Mouse (Mus musculus) neural tube, embryonic 13.5 days (tissue): ENCODE measurements around the gene Fam189a1. TPM values are rescaled to one million over a fixed set of nuclear protein-coding genes. Genes with fewer than 3 reads are reported as not detected.

Experiments used
- ATAC-seq: fragments of 200-750 bp; cut with Nextera tagmentation; 2 replicates; pipeline ENCODE4 v1.8.0; 2017; ENCODE audit warnings: low read depth, mild to moderate bottlenecking, moderate TSS enrichment, moderate library complexity
- H3K27ac ChIP-seq: fragments of 300-500 bp; sonication (generic); replicated peaks from 2 replicates; pipeline ENCODE4 v1.5.1; 2015; ENCODE audit warnings: moderate library complexity, mild to moderate bottlenecking, inconsistent platforms
- H3K27me3 ChIP-seq: fragments of 300-500 bp; sonication (generic); 2 replicates; pipeline ENCODE4 v1.6.1; 2015; ENCODE audit warnings: mild to moderate bottlenecking, inconsistent platforms
- H3K36me3 ChIP-seq: fragments of 300-500 bp; sonication (generic); 2 replicates; pipeline ENCODE4 v1.6.1; 2015; ENCODE audit warnings: mild to moderate bottlenecking, inconsistent platforms
- H3K4me1 ChIP-seq: fragments of 300-500 bp; sonication (generic); replicated peaks from 2 replicates; pipeline ENCODE4 v1.6.1; 2015; ENCODE audit warnings: inconsistent platforms
- H3K4me2 ChIP-seq: fragments of 300-500 bp; sonication (generic); 2 replicates; pipeline ENCODE4 v1.6.1; 2015; ENCODE audit warnings: inconsistent platforms, mild to moderate bottlenecking, moderate library complexity
- H3K4me3 ChIP-seq: fragments of 300-500 bp; sonication (generic); 2 replicates; pipeline ENCODE4 v1.5.1; 2015; ENCODE audit warnings: mild to moderate bottlenecking, inconsistent platforms
- H3K9ac ChIP-seq: fragments of 300-500 bp; sonication (generic); 2 replicates; pipeline ENCODE4 v1.6.1; 2015; ENCODE audit warnings: moderate library complexity, mild to moderate bottlenecking, inconsistent platforms
- H3K9me3 ChIP-seq: fragments of 300-500 bp; sonication (generic); 2 replicates; pipeline ENCODE4 v1.6.1; 2016; ENCODE audit warnings: inconsistent platforms
- WGBS: fragments of 180-500 bp; shearing (Covaris S2); methylation state at CpG from one replicate; pipeline ENCODE4 v1.1.7; 2015; 5-methylcytosine and 5-hydroxymethylcytosine counted together
- polyA plus RNA-seq: library from polyadenylated mRNA; unstranded; fragments of >200 nt; fragmentation: Nextera tagmentation; extraction: Ambion mirVana; gene quantifications from 2 replicates; pipeline ENCODE4 v1.2.1, GENCODE M21; 2015

Fam189a1 gene
- polyA plus RNA-seq, 1 experiment from 2014 or later = 10.8 TPM

DNA sequence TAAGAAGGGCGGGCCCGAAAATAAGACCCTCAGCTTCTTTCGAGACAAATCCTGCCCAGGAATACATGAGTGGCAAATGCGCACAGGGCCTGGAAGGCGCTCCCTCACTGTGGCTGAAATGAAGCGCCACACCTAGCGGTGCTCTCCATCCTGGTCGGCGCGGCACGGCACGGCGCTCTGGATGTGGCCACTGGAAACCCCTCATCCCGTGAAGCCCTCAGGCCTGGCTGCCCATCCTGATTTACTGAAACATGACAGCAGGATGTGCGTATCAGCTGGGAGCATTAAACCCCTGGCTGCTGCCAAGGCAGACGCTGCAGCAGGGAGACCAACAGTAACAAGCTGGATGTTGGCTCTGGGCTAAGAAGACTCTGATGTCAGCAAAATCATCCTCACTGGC, 126.4 kb downstream of the Fam189a1 start:
- Histone ChIP-seq H3K9me3 (no peaks in the 10 kb centered on the region), H3K36me3 (no peaks in the 10 kb centered on the region), H3K27me3 (no peaks in the 10 kb centered on the region), H3K4me1 (peaks cover 10% of the 10 kb centered on the region; the same call in 1 of the 2 replicates), H3K27ac (0 out of 2 replicates have a peak overlapping the region, but pooled peaks have one; percentile 10), H3K9ac (no peak overlapping the region), H3K4me2 (no peak overlapping the region), H3K4me3 (no peak overlapping the region)
- WGBS = 82% methylated on average over 16 of the region's 16 CpGs
- ATAC-seq = peak; percentile 59; the same call in 1 of the 2 replicates

DNA sequence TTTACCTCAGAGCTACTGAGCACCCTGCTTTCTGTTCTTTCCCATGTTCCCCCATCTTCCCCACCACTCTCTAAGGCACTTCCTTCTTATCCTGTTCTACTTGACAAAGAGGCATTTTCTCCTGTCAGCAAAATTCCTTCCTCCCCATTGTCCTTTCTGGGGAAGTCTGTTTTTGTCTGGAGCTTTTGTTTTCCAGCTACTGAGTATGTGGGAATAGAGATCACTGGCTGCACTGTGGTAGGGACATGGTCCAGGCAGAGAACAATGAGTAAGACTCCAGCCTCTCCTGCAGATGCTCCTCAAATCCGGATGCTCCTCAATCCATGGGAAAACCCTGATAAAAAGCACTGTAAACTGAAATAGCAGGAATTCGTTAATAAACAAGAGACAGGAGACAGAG, 135.1 kb downstream of the Fam189a1 start:
- Histone ChIP-seq H3K4me2 (no peak overlapping the region), H3K36me3 (no peaks in the 10 kb centered on the region), H3K27ac (no peak overlapping the region), H3K9me3 (no peaks in the 10 kb centered on the region), H3K4me3 (no peak overlapping the region), H3K27me3 (no peaks in the 10 kb centered on the region), H3K4me1 (peaks cover 19% of the 10 kb centered on the region), H3K9ac (no peak overlapping the region)
- WGBS = 67% methylated on average over 2 of the region's 2 CpGs
- no peak for ATAC-seq

DNA sequence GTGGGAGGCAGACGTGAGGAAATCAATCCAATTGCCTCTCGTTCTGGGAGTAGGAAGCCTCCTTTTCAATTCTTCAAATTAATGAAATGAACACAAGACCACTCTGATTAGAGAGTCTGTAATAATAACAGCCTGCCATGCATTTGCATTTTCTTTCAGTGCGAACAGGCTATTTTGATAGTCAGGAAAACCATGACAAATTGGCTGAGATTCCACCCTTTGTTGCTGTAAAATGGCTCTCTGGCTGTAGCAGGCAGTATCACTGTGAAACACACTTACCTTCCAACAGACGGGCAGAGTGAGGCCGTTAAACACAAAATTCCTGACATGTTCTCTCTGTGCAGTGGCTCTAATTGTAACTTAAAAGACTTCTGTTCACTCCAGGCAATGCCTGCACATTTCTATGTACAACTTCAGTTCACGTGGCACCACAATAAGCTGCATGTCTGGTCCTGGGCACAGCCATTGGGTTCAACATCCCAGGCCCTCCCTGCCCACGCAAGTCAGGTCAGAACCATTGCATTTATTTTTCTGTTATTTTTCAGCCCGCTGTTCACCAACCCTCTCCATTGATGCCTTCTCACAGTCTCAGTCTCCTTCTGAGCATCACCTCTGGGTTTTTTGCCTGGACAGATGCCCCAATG, 138.2 kb downstream of the Fam189a1 start:
- no peak overlapping the region for H3K4me2 ChIP-seq
- 36% methylated on average over 8 of the region's 8 CpGs for WGBS
- H3K9ac ChIP-seq = no peak overlapping the region
- peaks cover 19% of the 10 kb centered on the region for H3K4me1 ChIP-seq
- H3K27ac ChIP-seq = no peak overlapping the region
- ATAC-seq = no peak
- no peaks in the 10 kb centered on the region for H3K27me3 ChIP-seq
- no peaks in the 10 kb centered on the region for H3K9me3 ChIP-seq
- H3K36me3 ChIP-seq = no peaks in the 10 kb centered on the region
- H3K4me3 ChIP-seq = no peak overlapping the region

DNA sequence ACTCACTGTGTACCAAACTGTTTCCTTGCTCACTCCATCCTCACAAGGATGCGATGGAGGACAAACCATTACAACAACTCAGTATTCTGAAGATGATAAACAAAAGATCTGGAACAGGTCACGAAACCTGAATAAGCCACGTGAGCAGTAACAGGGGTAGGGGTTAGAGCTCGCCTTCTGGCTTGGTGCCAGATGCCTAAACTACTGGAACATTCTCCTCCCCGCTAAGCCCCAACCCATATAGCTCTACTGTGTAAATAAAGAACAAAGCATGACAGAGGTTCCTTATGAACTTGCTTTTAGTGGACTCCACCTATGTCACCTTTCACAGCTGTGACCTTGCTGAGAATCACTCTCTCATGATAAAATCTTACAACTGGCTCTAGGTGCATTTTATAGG, 139.0 kb downstream of the Fam189a1 start:
- H3K9me3 ChIP-seq = no peaks in the 10 kb centered on the region
- 64% methylated on average over 5 of the region's 5 CpGs for WGBS
- H3K27ac ChIP-seq = no peak overlapping the region
- no peaks in the 10 kb centered on the region for H3K27me3 ChIP-seq
- H3K36me3 ChIP-seq = no peaks in the 10 kb centered on the region
- H3K9ac ChIP-seq = no peak overlapping the region
- no peak for ATAC-seq
- no peak overlapping the region for H3K4me3 ChIP-seq
- no peak overlapping the region for H3K4me2 ChIP-seq
- H3K4me1 ChIP-seq = peaks cover 19% of the 10 kb centered on the region

DNA sequence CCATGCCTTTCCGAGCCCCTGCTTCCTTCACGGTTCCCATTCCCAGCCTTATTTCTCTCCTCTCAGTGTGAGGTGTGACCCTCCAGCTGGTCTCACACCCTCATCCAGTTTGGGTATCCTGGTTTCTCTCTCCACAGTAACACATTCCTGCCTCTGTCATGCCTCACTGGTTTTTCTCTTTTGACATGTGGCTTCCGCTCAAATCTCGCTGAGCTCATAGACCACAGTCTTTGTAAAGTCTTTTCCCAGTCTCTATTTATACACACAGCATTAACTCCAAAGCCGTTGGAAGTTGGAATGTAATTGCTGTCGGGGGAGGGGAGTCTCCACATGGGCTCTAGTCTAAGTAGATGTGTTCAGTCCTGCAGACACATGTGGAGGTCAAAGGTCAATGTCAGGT, 145.2 kb downstream of the Fam189a1 start:
- Histone ChIP-seq H3K27ac (no peak overlapping the region), H3K9me3 (no peaks in the 10 kb centered on the region), H3K4me3 (no peak overlapping the region), H3K4me2 (no peak overlapping the region), H3K36me3 (no peaks in the 10 kb centered on the region), H3K9ac (no peak overlapping the region), H3K27me3 (no peaks in the 10 kb centered on the region), H3K4me1 (peaks cover 12% of the 10 kb centered on the region; the same call in 1 of the 2 replicates)
- no peak for ATAC-seq
- WGBS = 39% methylated on average over 6 of the region's 6 CpGs

DNA sequence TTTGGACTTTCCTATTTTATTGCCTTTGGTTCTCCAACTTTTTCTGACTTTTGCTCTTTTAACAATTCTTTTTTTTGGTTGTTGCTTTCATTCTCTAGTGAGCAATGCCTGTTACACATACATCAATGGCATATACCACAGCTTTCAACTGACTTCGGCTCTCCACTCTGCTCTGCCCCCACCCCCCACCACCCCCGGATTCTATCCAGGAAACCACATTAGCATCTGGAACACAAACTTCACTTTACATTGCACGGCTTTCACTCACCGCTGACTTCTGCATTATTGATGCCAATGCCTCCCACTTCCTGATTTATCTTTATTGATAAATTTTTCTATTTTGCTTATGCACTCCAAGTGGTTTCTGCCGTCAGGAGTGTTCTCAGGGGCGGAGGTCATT, 146.1 kb downstream of the Fam189a1 start:
- WGBS = 53% methylated on average over 6 of the region's 6 CpGs
- no peak for ATAC-seq
- H3K9ac ChIP-seq = no peak overlapping the region

DNA sequence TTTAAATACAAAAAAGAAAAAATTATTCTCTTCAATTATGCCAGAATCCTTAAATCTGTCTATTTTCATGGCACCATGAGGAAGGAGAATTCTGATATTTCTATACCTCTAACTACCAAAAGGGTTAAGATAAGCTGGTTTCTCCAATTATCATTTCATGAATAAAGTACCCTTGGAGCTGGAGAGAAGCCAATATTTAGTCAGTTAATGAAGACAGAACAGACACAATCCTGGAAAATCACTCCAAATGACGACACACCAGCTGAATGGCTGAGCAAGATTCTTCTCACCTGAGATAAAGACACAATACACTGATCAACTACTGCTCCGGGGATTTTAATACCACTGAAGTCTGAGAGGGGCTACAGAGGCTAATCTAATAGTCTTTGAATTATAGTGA, 150.6 kb downstream of the Fam189a1 start:
- WGBS = 58% methylated on average over 2 of the region's 2 CpGs

More for the DNA sequence above, 146.1 kb downstream of the Fam189a1 start:
- Histone ChIP-seq H3K36me3 (no peaks in the 10 kb centered on the region), H3K4me1 (peaks cover 12% of the 10 kb centered on the region; the same call in 1 of the 2 replicates), H3K4me2 (no peak overlapping the region), H3K27ac (no peak overlapping the region), H3K9me3 (no peaks in the 10 kb centered on the region), H3K4me3 (no peak overlapping the region), H3K27me3 (no peaks in the 10 kb centered on the region)

DNA sequence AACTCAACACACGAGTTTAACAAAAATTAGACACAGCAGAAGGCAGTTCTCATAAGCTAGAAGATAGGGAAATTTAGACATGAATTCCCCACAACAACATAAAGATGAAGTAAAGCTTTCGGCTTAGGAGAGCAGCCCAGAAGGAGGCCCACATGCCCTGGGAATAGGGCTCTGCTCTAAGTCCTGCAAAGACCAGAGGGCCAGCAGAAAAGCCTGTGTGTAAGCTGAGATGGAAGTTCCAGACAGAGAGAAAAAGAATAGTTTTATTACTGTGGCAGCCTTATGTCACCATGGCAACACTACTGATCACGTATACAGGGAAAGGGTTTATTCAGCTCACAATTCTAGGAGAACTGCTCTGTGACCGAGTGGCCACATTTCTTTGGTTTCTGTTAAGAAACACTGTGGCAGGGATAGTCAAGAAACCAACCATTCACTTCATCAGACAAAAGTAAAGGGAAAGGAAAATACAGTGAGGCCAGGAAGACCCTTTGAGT, 156.6 kb downstream of the Fam189a1 start:
- Histone ChIP-seq H3K4me3 (no peak overlapping the region), H3K36me3 (no peaks in the 10 kb centered on the region), H3K4me2 (no peak overlapping the region), H3K27me3 (no peaks in the 10 kb centered on the region), H3K4me1 (0 out of 2 replicates have a peak, but pooled peaks cover 3% of the 10 kb centered on the region), H3K9ac (no peak overlapping the region), H3K9me3 (no peaks in the 10 kb centered on the region), H3K27ac (no peak overlapping the region)
- no peak for ATAC-seq
- 38% methylated on average over 4 of the region's 4 CpGs for WGBS

More for the DNA sequence above, 150.6 kb downstream of the Fam189a1 start:
- Histone ChIP-seq H3K4me1 (0 out of 2 replicates have a peak, but pooled peaks cover 4% of the 10 kb centered on the region), H3K9me3 (no peaks in the 10 kb centered on the region), H3K27ac (no peak overlapping the region), H3K36me3 (no peaks in the 10 kb centered on the region), H3K27me3 (no peaks in the 10 kb centered on the region), H3K9ac (no peak overlapping the region), H3K4me3 (no peak overlapping the region), H3K4me2 (no peak overlapping the region)
- ATAC-seq = no peak

DNA sequence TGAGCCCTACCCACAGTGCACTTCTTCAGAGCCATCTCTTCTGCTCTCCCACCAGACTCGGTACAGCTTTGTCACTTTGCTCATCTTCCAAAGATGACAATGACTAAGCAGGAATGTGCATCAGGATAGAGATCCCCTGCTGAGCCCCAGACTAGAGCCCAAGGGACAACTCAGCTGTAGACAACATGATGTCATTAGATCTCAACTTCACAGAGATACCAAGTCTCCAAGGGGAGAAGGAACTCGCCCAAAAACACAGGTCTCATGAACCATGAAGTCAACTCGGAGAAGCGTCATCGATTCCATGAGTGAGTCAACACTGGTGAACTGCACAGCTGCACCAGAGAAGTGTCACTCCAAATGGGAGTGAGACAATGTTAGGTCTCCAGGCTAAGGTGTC, 158.6 kb downstream of the Fam189a1 start:
- no peaks in the 10 kb centered on the region for H3K9me3 ChIP-seq
- WGBS = 92% methylated on average over 5 of the region's 5 CpGs
- H3K4me1 ChIP-seq = 0 out of 2 replicates have a peak, but pooled peaks cover 6% of the 10 kb centered on the region
- H3K9ac ChIP-seq = no peak overlapping the region
- no peaks in the 10 kb centered on the region for H3K36me3 ChIP-seq
- H3K4me2 ChIP-seq = no peak overlapping the region
- no peaks in the 10 kb centered on the region for H3K27me3 ChIP-seq
- no peak for ATAC-seq
- H3K27ac ChIP-seq = no peak overlapping the region
- no peak overlapping the region for H3K4me3 ChIP-seq

DNA sequence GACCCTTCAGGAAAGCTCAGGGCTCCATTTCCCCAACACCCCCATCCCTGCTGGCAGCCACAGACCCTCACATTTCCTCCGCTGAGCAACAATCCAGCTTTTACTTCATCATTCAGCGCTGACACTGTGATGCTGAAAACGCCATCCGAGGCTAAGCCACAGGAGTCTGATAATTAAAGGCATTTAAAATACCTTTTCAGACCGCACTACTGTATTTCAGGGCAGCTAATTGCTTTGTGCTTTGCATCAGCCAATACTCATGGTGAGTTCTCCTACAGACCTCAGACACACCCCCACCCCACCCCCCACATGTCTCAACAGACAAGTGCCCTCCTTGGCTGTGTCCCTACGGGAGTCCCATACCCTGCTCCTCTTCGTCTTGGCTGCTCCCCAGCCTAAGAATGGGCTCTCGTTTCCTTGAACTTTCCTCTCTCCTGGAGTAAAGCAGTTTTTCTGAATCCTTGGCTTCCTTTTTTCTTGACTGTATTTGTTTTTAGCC, 160.4 kb downstream of the Fam189a1 start:
- H3K9me3 ChIP-seq = no peaks in the 10 kb centered on the region
- no peak overlapping the region for H3K4me2 ChIP-seq
- H3K36me3 ChIP-seq = no peaks in the 10 kb centered on the region
- H3K27ac ChIP-seq = no peak overlapping the region
- no peak for ATAC-seq
- no peak overlapping the region for H3K4me3 ChIP-seq
- no peaks in the 10 kb centered on the region for H3K27me3 ChIP-seq
- 0 out of 2 replicates have a peak, but pooled peaks cover 6% of the 10 kb centered on the region for H3K4me1 ChIP-seq
- 28% methylated on average over 8 of the region's 8 CpGs for WGBS
- no peak overlapping the region for H3K9ac ChIP-seq

DNA sequence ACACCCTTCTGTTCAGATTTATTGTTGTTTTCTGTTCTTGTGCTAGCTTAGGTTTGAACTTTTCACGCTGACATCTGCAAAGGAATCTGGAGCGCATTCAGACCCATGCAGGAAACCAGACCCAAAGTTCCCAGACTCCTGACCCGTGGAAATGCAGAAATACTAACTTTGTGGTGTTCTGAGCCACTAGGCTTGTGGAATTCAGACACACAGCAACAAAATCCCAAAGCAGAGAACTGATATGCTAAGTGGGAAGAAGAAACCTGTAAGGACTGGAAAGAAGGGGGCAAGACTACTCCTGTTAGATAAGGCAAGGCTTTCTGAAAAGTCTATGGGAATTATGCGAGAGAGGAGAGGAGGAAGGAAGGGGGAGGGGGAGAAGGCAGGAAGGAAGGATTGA, 167.0 kb downstream of the Fam189a1 start:
- no peaks in the 10 kb centered on the region for H3K36me3 ChIP-seq
- H3K4me1 ChIP-seq = 0 out of 2 replicates have a peak, but pooled peaks cover 6% of the 10 kb centered on the region
- ATAC-seq = no peak
- H3K9me3 ChIP-seq = no peaks in the 10 kb centered on the region
- no peak overlapping the region for H3K4me3 ChIP-seq
- H3K4me2 ChIP-seq = no peak overlapping the region
- H3K27me3 ChIP-seq = no peaks in the 10 kb centered on the region
- no peak overlapping the region for H3K9ac ChIP-seq
- WGBS = 82% methylated on average over 4 of the region's 4 CpGs
- H3K27ac ChIP-seq = no peak overlapping the region

DNA sequence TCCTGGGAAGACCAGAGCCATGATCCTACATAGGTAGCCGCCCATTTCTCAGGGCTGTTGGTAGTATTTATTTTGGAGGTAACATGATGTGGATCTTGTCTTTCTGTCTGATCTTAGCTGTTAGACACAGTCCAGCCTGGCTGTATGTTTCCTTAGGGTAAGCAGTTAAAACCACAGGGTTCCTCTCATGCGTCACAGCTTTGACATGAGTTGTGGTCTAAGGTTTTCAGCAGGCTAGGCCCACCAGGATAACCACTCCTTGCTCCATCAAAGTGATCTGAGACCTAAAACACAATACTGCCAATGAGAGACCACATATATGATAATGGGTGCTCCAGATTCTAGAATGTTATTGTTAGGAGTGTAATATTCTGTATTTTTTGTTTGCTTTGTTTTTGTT, 168.4 kb downstream of the Fam189a1 start:
- H3K27ac ChIP-seq = no peak overlapping the region
- H3K9ac ChIP-seq = no peak overlapping the region
- no peaks in the 10 kb centered on the region for H3K27me3 ChIP-seq
- H3K4me2 ChIP-seq = no peak overlapping the region
- H3K36me3 ChIP-seq = no peaks in the 10 kb centered on the region
- H3K9me3 ChIP-seq = no peaks in the 10 kb centered on the region
- ATAC-seq = no peak
- whole genome bisulfite sequencing = 65% methylated on average over 2 of the region's 2 CpGs
- H3K4me1 ChIP-seq = 0 out of 2 replicates have a peak, but pooled peaks cover 3% of the 10 kb centered on the region
- H3K4me3 ChIP-seq = no peak overlapping the region
